Mouse (Mus musculus) CH12.LX (cell line): ENCODE data around the gene Pfkfb4.

ENCODE experiments used
- CHD2 ChIP-seq: IDR thresholded peaks from 2 replicates; pipeline ENCODE4 v1.6.1; 2011; ENCODE audit warnings: low read length, improper control_type of control experiment
- CTCF ChIP-seq, 2 experiments: IDR thresholded peaks in 1 of 2; conservative IDR thresholded peaks in 1 of 2; 2 replicates each; pipeline ENCODE4 v1.5.1; 2011 to 2012; ENCODE audit warnings: low read depth in 2 of 2, low read length in 2 of 2, improper control_type of control experiment in 1 of 2, inconsistent platforms in 1 of 2, mild to moderate bottlenecking in 1 of 2, moderate library complexity in 1 of 2
- EP300 ChIP-seq: IDR thresholded peaks from 2 replicates; pipeline ENCODE4 v1.6.1; 2011; ENCODE audit warnings: low read length, improper control_type of control experiment
- GABPA ChIP-seq: IDR thresholded peaks from 2 replicates; pipeline ENCODE4 v1.6.1; 2012; ENCODE audit warnings: low read depth, low read length, improper control_type of control experiment, inconsistent platforms; ENCODE audit not compliant: insufficient replicate concordance
- JUN ChIP-seq: IDR thresholded peaks from 2 replicates; pipeline ENCODE4 v1.6.1; 2011; ENCODE audit warnings: low read depth, mild to moderate bottlenecking, low read length, improper control_type of control experiment, moderate library complexity; ENCODE audit not compliant: insufficient read depth
- JUND ChIP-seq: conservative IDR thresholded peaks from 2 replicates; pipeline ENCODE4 v1.6.1; 2011; ENCODE audit warnings: low read depth, low read length, improper control_type of control experiment
- NRF1 ChIP-seq: IDR thresholded peaks from 2 replicates; pipeline ENCODE4 v1.6.1; 2014; ENCODE audit warnings: low read depth, mild to moderate bottlenecking, inconsistent platforms, low read length, improper control_type of control experiment, moderate library complexity
- POLR2A ChIP-seq: IDR thresholded peaks from 2 replicates; pipeline ENCODE4 v1.6.1; 2011; ENCODE audit warnings: low read depth, mild to moderate bottlenecking, improper control_type of control experiment, low read length
- SIN3A ChIP-seq: IDR thresholded peaks from 2 replicates; pipeline ENCODE4 v1.6.1; 2012; ENCODE audit warnings: low read length, improper control_type of control experiment, inconsistent platforms
- TCF12 ChIP-seq: IDR thresholded peaks from 2 replicates; pipeline ENCODE4 v1.6.1; 2014; ENCODE audit warnings: low read depth, mild to moderate bottlenecking, inconsistent platforms, low read length, improper control_type of control experiment
- USF1 ChIP-seq: IDR thresholded peaks from 2 replicates; pipeline ENCODE4 v1.6.1; 2014; ENCODE audit warnings: low read depth, mild to moderate bottlenecking, inconsistent platforms, low read length, improper control_type of control experiment
- ZC3H11A ChIP-seq: IDR thresholded peaks from 2 replicates; pipeline ENCODE4 v1.6.1; 2012; ENCODE audit warnings: low read depth, mild to moderate bottlenecking, inconsistent platforms, low read length, improper control_type of control experiment

DNA sequence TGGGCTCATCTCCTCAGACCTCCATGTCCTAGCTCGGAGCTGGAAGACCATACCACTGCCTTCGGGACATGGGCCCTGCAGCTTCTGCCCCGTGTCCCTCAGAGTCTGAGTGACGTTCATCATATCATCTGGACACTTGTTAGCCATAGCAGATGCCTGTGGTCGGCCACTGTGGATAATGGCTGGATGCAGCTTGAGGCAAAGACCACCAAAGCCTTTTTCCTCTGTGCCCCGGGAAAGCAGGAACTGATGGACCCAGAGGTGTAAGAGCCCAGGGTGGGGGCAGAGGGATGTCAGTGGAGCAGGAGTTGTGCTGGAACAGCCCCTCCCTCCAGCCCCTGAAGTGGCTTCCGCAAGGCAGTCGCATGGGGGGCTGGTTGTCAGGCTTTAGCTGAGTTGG lies 40.1 kb downstream of the Pfkfb4 start:
- no peak for TF ChIP-seq EP300
- no peak for TF ChIP-seq CTCF (conservative IDR thresholded peaks at IDR 0.05 in 1 of 2, IDR thresholded peaks at IDR 0.05 in 1 of 2; ENCODE audit: low read depth in 2 of 2, low read length in 2 of 2)
- no peak for TF ChIP-seq CHD2
- TF ChIP-seq SIN3A: no peak
- no peak for TF ChIP-seq POLR2A
- no peak for TF ChIP-seq USF1
- TF ChIP-seq TCF12: no peak
- TF ChIP-seq GABPA: no peak
- no peak for TF ChIP-seq ZC3H11A
- TF ChIP-seq JUN: no peak
- no peak for TF ChIP-seq JUND
- no peak for TF ChIP-seq NRF1
